Mouse (Mus musculus): ENCODE data around the gene Mdc1. TPM values are rescaled to one million over a fixed set of nuclear protein-coding genes. Genes with fewer than 3 reads are reported as not detected.

Mdc1 gene
- polyA plus RNA-seq, 1 experiment from 2014 or later = 3.3 TPM

DNA sequence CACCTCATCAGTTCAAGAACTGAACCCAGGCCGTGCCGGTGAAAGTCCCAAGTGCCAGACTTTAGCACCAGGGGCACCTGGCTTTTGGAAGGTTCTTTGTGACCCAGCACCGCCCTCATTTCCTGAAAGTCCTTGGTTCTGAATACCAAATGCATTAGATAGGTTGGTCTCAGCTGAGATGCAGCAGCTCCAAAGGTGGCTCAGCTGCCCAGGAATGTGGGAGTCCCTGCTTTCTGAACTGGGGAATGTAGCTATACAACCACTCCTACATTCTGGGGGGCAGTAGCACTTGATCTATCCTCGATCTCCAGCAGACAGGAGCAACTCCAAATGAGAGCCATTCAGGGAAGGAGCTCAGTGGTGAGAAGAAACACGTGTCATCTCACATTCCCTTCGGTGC is 28.6 kb upstream of the Mdc1 start:
- TF ChIP-seq CTCF (IDR thresholded peaks at IDR 0.05; ENCODE audit: low read depth) (no peak), EP300 (IDR thresholded peaks at IDR 0.05; ENCODE audit: low read depth) (no peak)
- DNase-seq (no peak), ATAC-seq (no peak)
- H3K9me3 ChIP-seq (ENCODE audit: low read length) = no peaks in the 10 kb centered on the region
- no peak overlapping the region for H3K4me2 ChIP-seq (ENCODE audit: low read depth, low read length)
- H3K9ac ChIP-seq (replicated peaks) = no peak overlapping the region
- no peaks in the 10 kb centered on the region for H3K27me3 ChIP-seq (ENCODE audit: insufficient read depth, low read length)
- H3K36me3 ChIP-seq (replicated peaks; ENCODE audit: insufficient read depth, low read length) = no peaks in the 10 kb centered on the region
- peaks cover 33% of the 10 kb centered on the region for H3K4me1 ChIP-seq (ENCODE audit: insufficient read depth)
- H3K27ac ChIP-seq (ENCODE audit: low read depth) = peak overlapping the region; percentile 77
- WGBS (ENCODE audit: insufficient replicate concordance) = 69% methylated on average over 6 of the region's 6 CpGs
- H3K4me3 ChIP-seq (ENCODE audit: low read depth, low read length) = no peak overlapping the region

DNA sequence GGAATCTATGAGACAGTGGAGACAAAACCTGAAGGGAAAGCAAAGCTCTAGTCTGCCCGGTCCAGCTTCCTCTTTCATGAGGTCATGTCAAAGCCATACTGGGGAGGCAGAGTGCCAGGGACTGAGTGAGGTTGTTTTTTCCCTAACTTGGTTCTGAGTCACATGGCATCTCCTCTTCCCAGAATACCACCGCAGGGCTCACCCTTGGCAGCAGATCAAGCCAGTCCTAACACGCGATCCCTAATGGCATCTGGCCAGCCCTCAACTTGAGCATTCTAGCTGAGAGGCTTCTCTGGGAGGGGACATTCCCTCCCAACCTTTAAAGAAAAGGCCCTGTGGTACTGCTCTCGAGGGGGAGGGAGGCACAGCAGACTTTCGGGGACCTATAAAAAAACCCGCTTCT is 28.1 kb upstream of the Mdc1 start:
- WGBS (ENCODE audit: insufficient replicate concordance) = 35% methylated on average over 7 of the region's 7 CpGs
- TF ChIP-seq EP300 (IDR thresholded peaks at IDR 0.05; ENCODE audit: low read depth) (peak; percentile 53; the same call in 1 of the 2 replicates), CTCF (IDR thresholded peaks at IDR 0.05; ENCODE audit: low read depth) (no peak)

DNA sequence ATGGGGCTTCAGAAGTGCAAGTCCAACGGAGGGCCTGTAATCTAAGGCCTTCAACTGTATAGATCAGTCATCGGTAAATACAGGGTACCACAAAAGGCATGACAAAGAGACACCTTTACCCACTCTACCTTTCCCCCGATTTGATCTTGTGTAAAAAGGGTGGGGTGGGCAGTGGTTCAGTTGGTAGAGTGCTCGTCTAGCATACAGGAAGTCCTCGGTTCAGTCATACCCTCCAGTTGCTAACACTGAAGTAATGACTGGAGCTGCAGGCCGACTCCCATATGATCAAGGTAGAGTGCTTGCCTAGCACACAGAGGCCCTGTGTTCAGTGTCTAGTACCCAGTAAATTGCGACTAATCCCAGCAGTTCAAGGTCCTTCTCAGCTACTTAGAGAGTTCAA is 27.7 kb upstream of the Mdc1 start:
- 42% methylated on average over 7 of the region's 7 CpGs for WGBS (ENCODE audit: insufficient replicate concordance)
- H3K27ac ChIP-seq (ENCODE audit: low read depth) = peak overlapping the region; percentile 77
- no peak overlapping the region for H3K4me2 ChIP-seq (ENCODE audit: low read depth, low read length)

More for the DNA sequence above, 28.1 kb upstream of the Mdc1 start:
- DNase-seq = peak; percentile 80
- no peak overlapping the region for H3K4me3 ChIP-seq (ENCODE audit: low read depth, low read length)
- peak; percentile 76 for ATAC-seq
- no peaks in the 10 kb centered on the region for H3K9me3 ChIP-seq (ENCODE audit: low read length)
- no peak overlapping the region for H3K4me2 ChIP-seq (ENCODE audit: low read depth, low read length)
- H3K27ac ChIP-seq (ENCODE audit: low read depth) = peak overlapping the region; percentile 77
- H3K9ac ChIP-seq (replicated peaks) = no peak overlapping the region
- H3K4me1 ChIP-seq (ENCODE audit: insufficient read depth) = peaks cover 33% of the 10 kb centered on the region
- no peaks in the 10 kb centered on the region for H3K27me3 ChIP-seq (ENCODE audit: insufficient read depth, low read length)
- H3K36me3 ChIP-seq (replicated peaks; ENCODE audit: insufficient read depth, low read length) = no peaks in the 10 kb centered on the region

GRCm38 (mm10) chr17:35814678-35815077 is 26.6 kb upstream of the Mdc1 start:
- Histone ChIP-seq H3K9me3 (ENCODE audit: low read length) (no peaks in the 10 kb centered on the region), H3K4me3 (ENCODE audit: low read depth, low read length) (no peak overlapping the region), H3K36me3 (replicated peaks; ENCODE audit: insufficient read depth, low read length) (no peaks in the 10 kb centered on the region), H3K27ac (ENCODE audit: low read depth) (peak overlapping the region; percentile 77), H3K4me1 (ENCODE audit: insufficient read depth) (peaks cover 33% of the 10 kb centered on the region), H3K9ac (replicated peaks) (no peak overlapping the region), H3K4me2 (ENCODE audit: low read depth, low read length) (no peak overlapping the region), H3K27me3 (ENCODE audit: insufficient read depth, low read length) (no peaks in the 10 kb centered on the region)
- ATAC-seq (peak; percentile 79), DNase-seq (peak; percentile 55)
- 33% methylated on average over 6 of the region's 6 CpGs for WGBS (ENCODE audit: insufficient replicate concordance)
- TF ChIP-seq EP300 (IDR thresholded peaks at IDR 0.05; ENCODE audit: low read depth) (peak; percentile 41; the same call in 1 of the 2 replicates), CTCF (IDR thresholded peaks at IDR 0.05; ENCODE audit: low read depth) (no peak)

More for the DNA sequence above, 27.7 kb upstream of the Mdc1 start:
- Histone ChIP-seq H3K27me3 (ENCODE audit: insufficient read depth, low read length) (no peaks in the 10 kb centered on the region), H3K9ac (replicated peaks) (no peak overlapping the region), H3K4me1 (ENCODE audit: insufficient read depth) (peaks cover 33% of the 10 kb centered on the region), H3K9me3 (ENCODE audit: low read length) (no peaks in the 10 kb centered on the region), H3K4me3 (ENCODE audit: low read depth, low read length) (no peak overlapping the region), H3K36me3 (replicated peaks; ENCODE audit: insufficient read depth, low read length) (no peaks in the 10 kb centered on the region)
- no peak for TF ChIP-seq CTCF (IDR thresholded peaks at IDR 0.05; ENCODE audit: low read depth)
- TF ChIP-seq EP300 (IDR thresholded peaks at IDR 0.05; ENCODE audit: low read depth) = no peak
- DNase-seq = no peak
- ATAC-seq = peak; percentile 15; the same call in 1 of the 2 replicates

- Histone ChIP-seq H3K36me3 (replicated peaks; ENCODE audit: insufficient read depth, low read length) (no peaks in the 10 kb centered on the region), H3K27ac (ENCODE audit: low read depth) (no peak overlapping the region), H3K4me3 (ENCODE audit: low read depth, low read length) (no peak overlapping the region), H3K4me2 (ENCODE audit: low read depth, low read length) (no peak overlapping the region), H3K9me3 (ENCODE audit: low read length) (no peaks in the 10 kb centered on the region), H3K9ac (replicated peaks) (no peak overlapping the region), H3K4me1 (ENCODE audit: insufficient read depth) (peaks cover 39% of the 10 kb centered on the region), H3K27me3 (ENCODE audit: insufficient read depth, low read length) (no peaks in the 10 kb centered on the region)
- TF ChIP-seq CTCF (IDR thresholded peaks at IDR 0.05; ENCODE audit: low read depth) (no peak), EP300 (IDR thresholded peaks at IDR 0.05; ENCODE audit: low read depth) (no peak)
- WGBS (ENCODE audit: insufficient replicate concordance) = 47% methylated on average over 7 of the region's 7 CpGs
- ATAC-seq (no peak), DNase-seq (no peak)
These were observed 25.5 kb upstream of the Mdc1 start for GRCm38 (mm10) chr17:35815836-35816235.

- H3K9ac ChIP-seq (replicated peaks) = no peak overlapping the region
- no peak overlapping the region for H3K27ac ChIP-seq (ENCODE audit: low read depth)
- H3K4me3 ChIP-seq (ENCODE audit: low read depth, low read length) = no peak overlapping the region
- peaks cover 48% of the 10 kb centered on the region for H3K4me1 ChIP-seq (ENCODE audit: insufficient read depth)
- H3K27me3 ChIP-seq (ENCODE audit: insufficient read depth, low read length) = no peaks in the 10 kb centered on the region
- no peaks in the 10 kb centered on the region for H3K9me3 ChIP-seq (ENCODE audit: low read length)
- no peaks in the 10 kb centered on the region for H3K36me3 ChIP-seq (replicated peaks; ENCODE audit: insufficient read depth, low read length)
- no peak for TF ChIP-seq EP300 (IDR thresholded peaks at IDR 0.05; ENCODE audit: low read depth)
- no peak for TF ChIP-seq CTCF (IDR thresholded peaks at IDR 0.05; ENCODE audit: low read depth)
- no peak for ATAC-seq
- DNase-seq = no peak
- H3K4me2 ChIP-seq (ENCODE audit: low read depth, low read length) = no peak overlapping the region
- 57% methylated on average over 8 of the region's 14 CpGs for WGBS (ENCODE audit: insufficient replicate concordance)
These were observed 24.6 kb upstream of the Mdc1 start for GRCm38 (mm10) chr17:35816686-35817085.

- no peak overlapping the region for H3K9ac ChIP-seq (replicated peaks)
- peaks cover 50% of the 10 kb centered on the region for H3K4me1 ChIP-seq (ENCODE audit: insufficient read depth)
- TF ChIP-seq CTCF (IDR thresholded peaks at IDR 0.05; ENCODE audit: low read depth) (no peak), EP300 (IDR thresholded peaks at IDR 0.05; ENCODE audit: low read depth) (no peak)
- no peaks in the 10 kb centered on the region for H3K27me3 ChIP-seq (ENCODE audit: insufficient read depth, low read length)
- DNase-seq = no peak
- no peak overlapping the region for H3K4me2 ChIP-seq (ENCODE audit: low read depth, low read length)
- WGBS (ENCODE audit: insufficient replicate concordance) = 79% methylated on average over 10 of the region's 10 CpGs
- no peaks in the 10 kb centered on the region for H3K9me3 ChIP-seq (ENCODE audit: low read length)
- no peak overlapping the region for H3K27ac ChIP-seq (ENCODE audit: low read depth)
- H3K4me3 ChIP-seq (ENCODE audit: low read depth, low read length) = no peak overlapping the region
- H3K36me3 ChIP-seq (replicated peaks; ENCODE audit: insufficient read depth, low read length) = no peaks in the 10 kb centered on the region
- ATAC-seq = no peak
These were observed 24.1 kb upstream of the Mdc1 start for GRCm38 (mm10) chr17:35817226-35817625.

Measured in liver, postnatal 0 days (tissue).